Mouse (Mus musculus) kidney, adult 2 months (tissue): ENCODE data around the gene Arpc1b. TPM values are rescaled to one million over a fixed set of nuclear protein-coding genes. Genes with fewer than 3 reads are reported as not detected.
A peak's percentile ranks its signal among the peaks of the same experiment; 100 is the strongest.
"Not testable (repeated sequence)": the region's sequence is repeated elsewhere in the genome, so short reads cannot be mapped to it uniquely, and the experiment has no call there.

Experiments used
- DNase-seq: peaks from one replicate; pipeline ENCODE4 v3.0.0; 2021
- H3K27ac ChIP-seq: fragments of 200-500 bp; 2 replicates; pipeline ENCODE4 v1.5.1; 2012; ENCODE audit warnings: low read depth, low read length, control low read depth, inconsistent platforms; ENCODE audit not compliant: insufficient read depth
- H3K27me3 ChIP-seq: fragments of 200-500 bp; replicated peaks from 2 replicates; pipeline ENCODE4 v1.6.1; 2012; ENCODE audit warnings: mild to moderate bottlenecking, moderate library complexity, low read length, inconsistent platforms; ENCODE audit not compliant: control insufficient read depth, insufficient read depth
- H3K36me3 ChIP-seq: fragments of 200-500 bp; 2 replicates; pipeline ENCODE4 v1.6.1; 2012; ENCODE audit warnings: mild to moderate bottlenecking, moderate library complexity, low read length, inconsistent platforms; ENCODE audit not compliant: control insufficient read depth, insufficient read depth
- H3K4me1 ChIP-seq: fragments of 200-500 bp; 2 replicates; pipeline ENCODE4 v1.6.1; 2011; ENCODE audit warnings: low read length; ENCODE audit not compliant: control insufficient read depth, insufficient read depth
- H3K4me3 ChIP-seq: fragments of 200-500 bp; 2 replicates; pipeline ENCODE4 v1.5.1; 2011; ENCODE audit warnings: mild to moderate bottlenecking, low read depth, low read length, control low read depth; ENCODE audit not compliant: insufficient read depth
- CTCF ChIP-seq: fragments of 200-500 bp; conservative IDR thresholded peaks from 2 replicates; pipeline ENCODE4 v1.5.1; 2011; ENCODE audit warnings: low read depth, mild to moderate bottlenecking, control low read depth, low read length, moderate library complexity, mixed read lengths; ENCODE audit not compliant: insufficient read depth, insufficient read length
- POLR2A ChIP-seq: fragments of 200-500 bp; IDR thresholded peaks from one replicate; pipeline ENCODE4 v1.6.1; 2011; ENCODE audit warnings: low read depth, low read length, control low read depth
- WGBS: fragments of 180-500 bp; shearing (Covaris S2); methylation state at CpG from one replicate; pipeline ENCODE4 v1.1.7; 2018; 5-methylcytosine and 5-hydroxymethylcytosine counted together
- polyA plus RNA-seq: library from polyadenylated mRNA; depleted of rRNA; stranded (reverse); fragments of >200 nt; gene quantifications from 2 replicates; pipeline ENCODE4 v1.2.3, GENCODE M21; 2012; rRNA removed

Gene Arpc1b
- 184 and 193 TPM in 2 replicates for polyA plus RNA-seq

DNA sequence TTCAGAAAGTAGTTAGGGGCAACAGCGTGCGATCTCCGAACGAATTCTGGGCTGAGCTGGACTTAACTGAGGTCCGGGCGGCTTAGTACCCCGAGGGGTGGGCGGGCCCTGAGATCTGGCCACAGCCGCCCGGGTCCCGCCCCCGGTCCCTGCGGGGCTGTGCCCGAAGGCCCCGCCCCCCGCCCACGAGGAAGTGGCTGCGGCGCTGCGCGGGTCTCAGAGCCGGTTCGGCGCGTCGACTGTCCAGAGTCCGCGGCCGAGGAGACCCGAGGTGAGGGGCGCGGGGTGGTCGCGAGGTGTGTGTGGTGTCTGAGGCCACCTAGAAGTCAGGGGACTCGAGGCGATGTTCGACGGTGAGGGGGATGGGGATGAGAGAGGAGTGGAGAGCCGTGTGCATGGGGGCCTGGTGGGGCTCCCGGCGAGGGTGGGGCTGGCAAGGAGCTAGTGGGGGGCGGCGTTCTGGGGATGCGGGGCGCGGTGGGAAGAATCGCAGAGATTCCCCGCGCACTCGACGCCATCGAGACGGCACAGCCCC is at the start of gene Arpc1b:
TSS of gene Arpc1b (plus strand) at position 145 of the 535 bp plus-strand sequence.
- Histone ChIP-seq H3K27me3 (no peaks in the 10 kb centered on the region), H3K4me3 (peak within 1 kb of the TSS; percentile 82), H3K27ac (peak within 1 kb of the TSS; percentile 86), H3K36me3 (no peaks in the 10 kb centered on the region), H3K4me1 (peaks cover 3% of the 10 kb centered on the region; the same call in 1 of the 2 replicates)
- TF ChIP-seq POLR2A (no peak), CTCF (no peak)
- peak; percentile 77 for DNase-seq
- under 1% methylated on average over 47 of the region's 53 CpGs for WGBS

- no peak for DNase-seq
- Histone ChIP-seq H3K4me1 (no peaks in the 10 kb centered on the region), H3K27me3 (no peaks in the 10 kb centered on the region), H3K27ac (no peak overlapping the region), H3K4me3 (no peak overlapping the region), H3K36me3 (no peaks in the 10 kb centered on the region)
- WGBS = 91% methylated on average over 1 of the region's 1 CpGs
- TF ChIP-seq POLR2A (no peak), CTCF (no peak)
Observed at GRCm38 (mm10) chr5:145064765-145065340, 49.2 kb upstream of the Arpc1b start.

GRCm38 (mm10) chr5:145068863-145069262 is 45.2 kb upstream of the Arpc1b start:
- no peak for TF ChIP-seq POLR2A
- H3K4me1 ChIP-seq = no peaks in the 10 kb centered on the region
- WGBS = 41% methylated on average over 3 of the region's 3 CpGs

GRCm38 (mm10) chr5:145069707-145070106 is 44.3 kb upstream of the Arpc1b start:
- Histone ChIP-seq H3K27ac (no peak overlapping the region), H3K4me3 (no peak overlapping the region), H3K4me1 (no peaks in the 10 kb centered on the region), H3K36me3 (no peaks in the 10 kb centered on the region), H3K27me3 (no peaks in the 10 kb centered on the region)
- 2% methylated on average over 5 of the region's 5 CpGs for WGBS
- TF ChIP-seq CTCF (peak; percentile 84), POLR2A (no peak)
- peak; percentile 61 for DNase-seq

More at GRCm38 (mm10) chr5:145068863-145069262, 45.2 kb upstream of the Arpc1b start:
- no peak for DNase-seq
- Histone ChIP-seq H3K4me3 (no peak overlapping the region), H3K36me3 (no peaks in the 10 kb centered on the region), H3K27me3 (no peaks in the 10 kb centered on the region), H3K27ac (no peak overlapping the region)

DNA sequence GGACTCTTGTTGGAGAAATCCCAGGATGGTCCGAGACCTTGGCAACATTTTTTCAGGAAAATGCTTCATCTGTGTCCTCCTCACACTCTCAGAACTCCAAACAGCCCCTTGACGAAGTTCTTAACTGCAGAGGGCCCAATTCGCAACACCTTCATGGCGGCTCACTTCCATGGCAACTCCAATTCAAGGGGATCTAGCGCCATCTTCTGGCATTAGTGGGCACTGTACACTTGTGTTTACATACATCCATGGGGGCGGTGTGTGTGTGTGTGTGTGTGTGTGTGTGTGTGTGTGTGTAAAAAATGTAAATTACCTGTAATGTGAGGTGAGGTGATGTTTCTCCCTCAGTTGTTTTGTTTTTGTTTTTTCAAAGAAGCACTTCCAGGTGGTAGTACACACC is 42.7 kb upstream of the Arpc1b start:
- WGBS = 57% methylated on average over 6 of the region's 6 CpGs
- Histone ChIP-seq H3K4me3 (no peak overlapping the region), H3K36me3 (no peaks in the 10 kb centered on the region), H3K27ac (no peak overlapping the region), H3K27me3 (no peaks in the 10 kb centered on the region), H3K4me1 (no peaks in the 10 kb centered on the region)
- TF ChIP-seq CTCF (peak; percentile 27; the same call in 1 of the 2 replicates), POLR2A (no peak)
- DNase-seq = no peak

DNA sequence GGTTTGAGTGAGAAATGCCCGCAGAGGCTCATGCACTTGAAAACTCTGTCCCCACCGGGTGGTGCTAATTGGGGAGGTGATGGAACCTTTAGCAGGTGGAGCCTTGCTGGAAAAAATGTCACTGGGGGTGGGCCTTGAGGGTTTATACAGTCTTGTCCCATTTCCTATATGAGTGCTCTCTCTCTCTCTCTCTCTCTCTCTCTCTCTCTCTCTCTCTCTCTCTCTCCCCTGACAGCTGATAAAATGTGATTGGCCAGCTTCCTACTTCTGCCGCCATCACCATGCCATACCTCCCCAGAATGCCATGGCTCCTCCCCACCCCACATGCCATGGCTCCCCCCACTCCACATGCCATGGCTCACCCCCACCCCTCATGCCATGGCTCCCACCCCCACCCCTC is 38.9 kb upstream of the Arpc1b start:
- no peak for TF ChIP-seq POLR2A
- no peak for TF ChIP-seq CTCF
- H3K4me1 ChIP-seq = no peaks in the 10 kb centered on the region
- no peak overlapping the region for H3K27ac ChIP-seq
- H3K27me3 ChIP-seq = no peaks in the 10 kb centered on the region
- WGBS = 42% methylated on average over 3 of the region's 3 CpGs
- no peak for DNase-seq
- H3K36me3 ChIP-seq = no peaks in the 10 kb centered on the region
- H3K4me3 ChIP-seq = no peak overlapping the region

- 83% methylated on average over 10 of the region's 10 CpGs for WGBS
- H3K27me3 ChIP-seq = no peaks in the 10 kb centered on the region
- TF ChIP-seq CTCF = no peak
- no peak for TF ChIP-seq POLR2A
- no peak overlapping the region for H3K27ac ChIP-seq
- no peak for DNase-seq
- H3K36me3 ChIP-seq = no peaks in the 10 kb centered on the region
- H3K4me1 ChIP-seq = peaks cover 6% of the 10 kb centered on the region; the same call in 1 of the 2 replicates
- H3K4me3 ChIP-seq = no peak overlapping the region
Observed at GRCm38 (mm10) chr5:145081866-145082613, 32.0 kb upstream of the Arpc1b start.

GRCm38 (mm10) chr5:145083201-145083600 is 30.8 kb upstream of the Arpc1b start:
- not testable (repeated sequence) for DNase-seq, H3K27me3 ChIP-seq, H3K27ac ChIP-seq, H3K36me3 ChIP-seq, H3K4me1 ChIP-seq
- WGBS = 44% methylated on average over 6 of the region's 6 CpGs
- peak overlapping the region; percentile 26; the same call in 1 of the 2 replicates for H3K4me3 ChIP-seq
